In genomic region chr13:21924734-21925335, GRCm38 (mm10) we compare ENCODE assay signal across 9 mouse cellular contexts. TPM values are rescaled to one million over a fixed set of nuclear protein-coding genes. Genes with fewer than 3 reads are reported as not detected.
DNase-seq lines count a peak whose midpoint lies in the region; ATAC-seq and TF ChIP-seq lines count a peak whose summit lies in the region.
"Had no signal": no experiment of that assay in that cellular context is flagged by ENCODE, and none has a peak within 500 bp of the region (broad histone marks: within the 10 kb centered on the region; RNA-seq: fewer than 3 reads in every experiment).

No protein-coding gene starts in this region.

- H3K4me2 ChIP-seq in lung, embryonic 14.5 days = peak overlapping the region; percentile 49

- H3K9me3 ChIP-seq in lung, embryonic 14.5 days (ENCODE audit: low read depth, low read length) = no peaks in the 10 kb centered on the region

- H3K27me3 ChIP-seq in lung, embryonic 14.5 days (ENCODE audit: insufficient read depth, low read length) = no peaks in the 10 kb centered on the region
- no peaks in the 10 kb centered on the region; the same call in 1 of the 2 replicates for H3K27me3 ChIP-seq in kidney, adult 2 months (replicated peaks; ENCODE audit: control insufficient read depth, insufficient read depth, low read length)

- no peaks in the 10 kb centered on the region for H3K4me1 ChIP-seq in lung, embryonic 14.5 days (ENCODE audit: insufficient read depth)
- H3K4me1 ChIP-seq in kidney, adult 2 months (ENCODE audit: control insufficient read depth, insufficient read depth, low read length) = no peaks in the 10 kb centered on the region

- no peak for TF ChIP-seq CTCF in lung, embryonic 14.5 days (IDR thresholded peaks at IDR 0.05; ENCODE audit: low read depth)
- no peak for TF ChIP-seq CTCF in kidney, adult 2 months (conservative IDR thresholded peaks at IDR 0.05; ENCODE audit: insufficient read depth, insufficient read length, low read depth, low read length)

- TF ChIP-seq POLR2A in kidney, adult 2 months (IDR thresholded peaks at IDR 0.05; ENCODE audit: low read depth, low read length) = no peak

- H3K4me3 ChIP-seq in lung, embryonic 14.5 days (ENCODE audit: low read depth, low read length) = peak overlapping the region; percentile 23
- no peak overlapping the region for H3K4me3 ChIP-seq in kidney, adult 2 months (ENCODE audit: insufficient read depth, low read depth, low read length)

- 8% methylated on average over 21 of the region's 21 CpGs for WGBS in lung, embryonic 14.5 days
- 35% methylated on average over 21 of the region's 21 CpGs for WGBS in kidney, adult 2 months

- ATAC-seq in lung, embryonic 14.5 days (ENCODE audit: insufficient read depth) = 0 out of 2 replicates have a peak, but pooled peaks have one; percentile 38

- no peaks in the 10 kb centered on the region for H3K36me3 ChIP-seq in lung, embryonic 14.5 days (ENCODE audit: insufficient read depth)
- no peaks in the 10 kb centered on the region for H3K36me3 ChIP-seq in kidney, adult 2 months (ENCODE audit: control insufficient read depth, insufficient read depth, low read length)

- H3K9ac ChIP-seq in lung, embryonic 14.5 days = no peak overlapping the region

- no peak overlapping the region for H3K27ac ChIP-seq in lung, embryonic 14.5 days (ENCODE audit: low read depth)
- no peak overlapping the region for H3K27ac ChIP-seq in kidney, adult 2 months (ENCODE audit: insufficient read depth, low read depth, low read length)

- DNase-seq in lung, embryonic 14.5 days = peak; percentile 73
- no peak for DNase-seq in lung, postnatal 10 days
- DNase-seq in ZHBTc4 (ENCODE audit: low read depth, low spot score) = peak; percentile 91
- peak; percentile 75 for DNase-seq in forelimb bud, embryonic 11.5 days (ENCODE audit: low read depth, low spot score)
- DNase-seq in neural tube, embryonic 10.5 days (ENCODE audit: extremely low spot score, low spot score) = peak; percentile 62
- DNase-seq in layer of hippocampus, adult 9-10 months (ENCODE audit: low spot score) = no peak
- DNase-seq in layer of hippocampus, adult 8-10 months (ENCODE audit: low spot score in 2 of 2) = no peak
- no peak for DNase-seq in kidney, adult 2 months
- DNase-seq: heart, postnatal 10 days had no signal

RNA-seq across cellular contexts. Expression of gene Zfp184, which starts 20.1 kb away (rescaled TPM):
- polyA plus RNA-seq in lung, embryonic 14.5 days (2014; fragmentation: Nextera tagmentation; extraction: Ambion mirVana) = 16.0 and 16.4 TPM in 2 replicates
- total RNA-seq in layer of hippocampus, adult 8-10 months (2022) = 1 to 10 TPM; 1.9 to 4.5 (median 2.9) TPM
- 0.39 and 0.44 TPM in 2 replicates for polyA plus RNA-seq in kidney, adult 2 months (2012; rRNA removed)

RNA-seq across cellular contexts. Expression of gene Pom121l2, which starts 56.2 kb away (rescaled TPM):
- 0.12 and 0.26 TPM in 2 replicates for polyA plus RNA-seq in lung, embryonic 14.5 days (2014; fragmentation: Nextera tagmentation; extraction: Ambion mirVana)
- total RNA-seq in layer of hippocampus, adult 8-10 months (2022) = not detected
- polyA plus RNA-seq in kidney, adult 2 months (2012; rRNA removed) = 0.04 and 0.06 TPM in 2 replicates
- total RNA-seq: heart, postnatal 10 days had no signal

Comparison
In these comparisons a context has a peak if more than half of its experiments do, and no peak if none do; other contexts are left out.
1. DNase-seq: peak in lung, embryonic 14.5 days (single experiment), ZHBTc4 (single experiment), forelimb bud, embryonic 11.5 days (single experiment) and neural tube, embryonic 10.5 days (single experiment); none in lung, postnatal 10 days (single experiment), layer of hippocampus, adult 9-10 months (single experiment), layer of hippocampus, adult 8-10 months (0 of 2) and kidney, adult 2 months (single experiment).
2. RNA of gene Zfp184, which starts 20.1 kb away (polyA plus RNA-seq): 16.0 to 16.4 TPM in lung, embryonic 14.5 days; 0.39 to 0.44 TPM in kidney, adult 2 months; every median in the first group is over 10 times any median in the second.